Mouse (Mus musculus) liver, postnatal 0 days (tissue): ENCODE results near the gene Trib2. TPM values are rescaled to one million over a fixed set of nuclear protein-coding genes. Genes with fewer than 3 reads are reported as not detected.

ENCODE experiments used
- ATAC-seq: fragments of 200-750 bp; cut with Nextera tagmentation; 2 replicates; pipeline ENCODE4 v1.8.0; 2017; ENCODE audit warnings: mild to moderate bottlenecking, moderate library complexity
- DNase-seq: peaks from one replicate; pipeline ENCODE4 v3.0.0-alpha.2; 2016
- H3K27ac ChIP-seq: fragments of 300-500 bp; sonication (generic); 2 replicates; pipeline ENCODE4 v1.5.1; 2014; ENCODE audit warnings: antibody characterized with exemption, moderate library complexity, mild to moderate bottlenecking, low read depth
- H3K27me3 ChIP-seq: fragments of 300-500 bp; sonication (generic); 2 replicates; pipeline ENCODE4 v1.6.1; 2014; ENCODE audit warnings: low read length, control low read depth, mixed read lengths; ENCODE audit not compliant: insufficient read depth
- H3K36me3 ChIP-seq: fragments of 300-500 bp; sonication (generic); replicated peaks from 2 replicates; pipeline ENCODE4 v1.6.1; 2014; ENCODE audit warnings: mild to moderate bottlenecking, control low read depth, low read length, moderate library complexity, mixed read lengths; ENCODE audit not compliant: insufficient read depth
- H3K4me1 ChIP-seq: fragments of 300-500 bp; sonication (generic); 2 replicates; pipeline ENCODE4 v1.6.1; 2014; ENCODE audit warnings: antibody characterized with exemption, mild to moderate bottlenecking, control low read depth; ENCODE audit not compliant: insufficient read depth
- H3K4me2 ChIP-seq: fragments of 300-500 bp; sonication (generic); 2 replicates; pipeline ENCODE4 v1.6.1; 2014; ENCODE audit warnings: low read depth, mild to moderate bottlenecking, low read length, moderate library complexity, mixed read lengths
- H3K4me3 ChIP-seq: fragments of 300-500 bp; sonication (generic); 2 replicates; pipeline ENCODE4 v1.5.1; 2014; ENCODE audit warnings: low read depth, low read length
- H3K9ac ChIP-seq: fragments of 300-500 bp; sonication (generic); replicated peaks from 2 replicates; pipeline ENCODE4 v1.6.1; 2014; ENCODE audit warnings: mild to moderate bottlenecking, moderate library complexity
- H3K9me3 ChIP-seq: fragments of 300-500 bp; sonication (generic); 2 replicates; pipeline ENCODE4 v1.6.1; 2016; ENCODE audit warnings: mild to moderate bottlenecking, control low read depth, low read length, mixed read lengths
- CTCF ChIP-seq: sonication (generic); IDR thresholded peaks from 2 replicates; pipeline ENCODE4 v1.5.1; 2016; ENCODE audit warnings: antibody characterized with exemption, low read depth
- EP300 ChIP-seq: IDR thresholded peaks from 2 replicates; pipeline ENCODE4 v1.6.1; 2016; ENCODE audit warnings: antibody characterized with exemption, low read depth, mild to moderate bottlenecking
- WGBS: fragments of 180-500 bp; shearing (Covaris S2); extraction: QIAGEN DNeasy Blood & Tissue Kit; methylation state at CpG from one replicate; pipeline ENCODE4 v1.1.7; 2014; ENCODE audit not compliant: insufficient replicate concordance; 5-methylcytosine and 5-hydroxymethylcytosine counted together
- polyA plus RNA-seq: library from polyadenylated mRNA; unstranded; fragments of >200 nt; fragmentation: Nextera tagmentation; extraction: Ambion mirVana; gene quantifications from 2 replicates; pipeline ENCODE4 v1.2.1, GENCODE M21; 2015

Trib2 gene
- polyA plus RNA-seq, 1 experiment from 2014 or later, result 2.6 TPM

GRCm38 (mm10) chr12:15848391-15848790 lies 31.7 kb upstream of the Trib2 start:
- no peak for TF ChIP-seq CTCF
- TF ChIP-seq EP300, result no peak
- Histone ChIP-seq H3K27ac (no peak overlapping the region), H3K4me2 (no peak overlapping the region), H3K27me3 (no peaks in the 10 kb centered on the region), H3K4me3 (no peak overlapping the region), H3K4me1 (no peaks in the 10 kb centered on the region), H3K9ac (no peak overlapping the region), H3K36me3 (no peaks in the 10 kb centered on the region), H3K9me3 (no peaks in the 10 kb centered on the region)
- DNase-seq (no peak), ATAC-seq (no peak)
- WGBS, result 82% methylated on average over 4 of the region's 4 CpGs

GRCm38 (mm10) chr12:15844701-15845100 lies 28.0 kb upstream of the Trib2 start:
- H3K27me3 ChIP-seq, result no peaks in the 10 kb centered on the region
- H3K9ac ChIP-seq, result no peak overlapping the region
- no peak overlapping the region for H3K4me2 ChIP-seq
- H3K27ac ChIP-seq, result no peak overlapping the region
- H3K4me3 ChIP-seq, result no peak overlapping the region
- TF ChIP-seq CTCF (no peak), EP300 (no peak)
- H3K36me3 ChIP-seq, result no peaks in the 10 kb centered on the region
- 64% methylated on average over 3 of the region's 3 CpGs for WGBS
- ATAC-seq, result no peak
- H3K4me1 ChIP-seq, result no peaks in the 10 kb centered on the region
- DNase-seq, result no peak
- H3K9me3 ChIP-seq, result no peaks in the 10 kb centered on the region

GRCm38 (mm10) chr12:15840864-15841557 lies 24.3 kb upstream of the Trib2 start:
- WGBS, result 83% methylated on average over 12 of the region's 12 CpGs
- no peak overlapping the region for H3K4me2 ChIP-seq
- no peak overlapping the region for H3K4me3 ChIP-seq
- no peaks in the 10 kb centered on the region for H3K36me3 ChIP-seq
- no peak overlapping the region for H3K9ac ChIP-seq
- DNase-seq, result no peak
- H3K27me3 ChIP-seq, result no peaks in the 10 kb centered on the region
- no peak for TF ChIP-seq EP300
- TF ChIP-seq CTCF, result no peak
- no peaks in the 10 kb centered on the region for H3K4me1 ChIP-seq
- no peaks in the 10 kb centered on the region for H3K9me3 ChIP-seq
- no peak for ATAC-seq
- no peak overlapping the region for H3K27ac ChIP-seq

- Histone ChIP-seq H3K9me3 (no peaks in the 10 kb centered on the region), H3K27me3 (no peaks in the 10 kb centered on the region), H3K36me3 (no peaks in the 10 kb centered on the region), H3K27ac (no peak overlapping the region), H3K4me2 (no peak overlapping the region), H3K4me3 (no peak overlapping the region), H3K4me1 (no peaks in the 10 kb centered on the region), H3K9ac (no peak overlapping the region)
- 66% methylated on average over 2 of the region's 2 CpGs for WGBS
- no peak for DNase-seq
- ATAC-seq, result no peak
- TF ChIP-seq CTCF (no peak), EP300 (no peak)
These were observed 21.5 kb upstream of the Trib2 start for GRCm38 (mm10) chr12:15838201-15838600.

DNA sequence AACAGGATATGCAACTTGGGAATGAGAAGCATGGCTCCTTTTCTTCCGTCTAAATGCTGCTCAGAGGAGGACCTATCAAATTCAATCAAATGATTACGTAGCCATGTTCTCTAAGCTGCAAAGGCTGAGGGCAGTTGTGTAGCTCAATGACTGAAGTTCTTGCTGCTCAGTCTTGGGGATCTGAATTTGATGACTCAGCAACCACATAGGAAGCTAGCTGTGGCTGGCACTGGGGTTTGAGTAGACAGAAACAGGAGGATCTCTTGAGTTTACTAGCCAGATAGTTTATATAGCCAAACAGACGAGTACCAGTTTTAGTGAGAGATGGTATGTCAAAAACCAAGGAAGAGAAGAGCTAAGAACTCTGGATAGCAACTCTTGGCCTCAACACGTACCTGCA lies 20.8 kb upstream of the Trib2 start:
- no peaks in the 10 kb centered on the region for H3K4me1 ChIP-seq
- no peaks in the 10 kb centered on the region for H3K27me3 ChIP-seq
- DNase-seq (no peak), ATAC-seq (no peak)
- no peak overlapping the region for H3K4me3 ChIP-seq
- H3K9ac ChIP-seq, result no peak overlapping the region
- H3K4me2 ChIP-seq, result no peak overlapping the region
- H3K36me3 ChIP-seq, result no peaks in the 10 kb centered on the region
- 81% methylated on average over 4 of the region's 4 CpGs for WGBS
- H3K27ac ChIP-seq, result no peak overlapping the region
- H3K9me3 ChIP-seq, result no peaks in the 10 kb centered on the region
- TF ChIP-seq CTCF (no peak), EP300 (no peak)

GRCm38 (mm10) chr12:15832674-15833052 lies 15.9 kb upstream of the Trib2 start:
- Histone ChIP-seq H3K27me3 (no peaks in the 10 kb centered on the region), H3K36me3 (no peaks in the 10 kb centered on the region), H3K9me3 (no peaks in the 10 kb centered on the region), H3K4me1 (no peaks in the 10 kb centered on the region), H3K4me2 (no peak overlapping the region), H3K4me3 (no peak overlapping the region), H3K27ac (no peak overlapping the region), H3K9ac (no peak overlapping the region)
- WGBS, result 78% methylated on average over 7 of the region's 7 CpGs
- ATAC-seq (no peak), DNase-seq (no peak)
- TF ChIP-seq EP300, result no peak
- no peak for TF ChIP-seq CTCF

- 71% methylated on average over 3 of the region's 3 CpGs for WGBS
- H3K36me3 ChIP-seq, result no peaks in the 10 kb centered on the region
- no peaks in the 10 kb centered on the region for H3K4me1 ChIP-seq
- no peak overlapping the region for H3K4me2 ChIP-seq
- H3K27ac ChIP-seq, result no peak overlapping the region
- no peak overlapping the region for H3K9ac ChIP-seq
- no peak for ATAC-seq
- H3K9me3 ChIP-seq, result no peaks in the 10 kb centered on the region
- no peak for DNase-seq
- no peak overlapping the region for H3K4me3 ChIP-seq
- no peak for TF ChIP-seq CTCF
- TF ChIP-seq EP300, result no peak
- H3K27me3 ChIP-seq, result no peaks in the 10 kb centered on the region
These were observed 15.4 kb upstream of the Trib2 start for GRCm38 (mm10) chr12:15831941-15832673.
